Mouse (Mus musculus): Measurements from ENCODE around the gene Gm6034.

- TF ChIP-seq CTCF (IDR thresholded peaks at IDR 0.05) (no peak), EP300 (IDR thresholded peaks at IDR 0.05; ENCODE audit: insufficient read depth, low read depth, low read length) (no peak)
Observed at GRCm38 (mm10) chr17:36022098-36022497, 20.7 kb upstream of the Gm6034 start.
